Mouse (Mus musculus) embryonic facial prominence, embryonic 14.5 days (tissue): ENCODE data around the gene Dcun1d3. TPM values are rescaled to one million over a fixed set of nuclear protein-coding genes. Genes with fewer than 3 reads are reported as not detected.

ENCODE experiments used
- ATAC-seq: fragments of 200-750 bp; cut with Nextera tagmentation; 2 replicates; pipeline ENCODE4 v1.8.0; 2017; ENCODE audit warnings: low read depth, moderate number of reproducible peaks, moderate TSS enrichment
- DNase-seq: peaks from one replicate; pipeline ENCODE4 v3.0.0-alpha.2; 2015; ENCODE audit warnings: low spot score
- H3K27ac ChIP-seq: fragments of 300-500 bp; sonication (generic); replicated peaks from 2 replicates; pipeline ENCODE4 v1.5.1; 2014; ENCODE audit warnings: low read depth, mild to moderate bottlenecking, low read length, moderate library complexity
- H3K27me3 ChIP-seq: fragments of 300-500 bp; sonication (generic); replicated peaks from 2 replicates; pipeline ENCODE4 v1.6.1; 2014; ENCODE audit warnings: low read length; ENCODE audit not compliant: control insufficient read depth, insufficient read depth
- H3K36me3 ChIP-seq: fragments of 300-500 bp; sonication (generic); 2 replicates; pipeline ENCODE4 v1.6.1; 2014; ENCODE audit warnings: low read length, mixed read lengths; ENCODE audit not compliant: control insufficient read depth, insufficient read depth
- H3K4me1 ChIP-seq: fragments of 300-500 bp; sonication (generic); 2 replicates; pipeline ENCODE4 v1.6.1; 2014; ENCODE audit warnings: antibody characterized with exemption, low read length; ENCODE audit not compliant: control insufficient read depth, insufficient read depth
- H3K4me2 ChIP-seq: fragments of 300-500 bp; sonication (generic); 2 replicates; pipeline ENCODE4 v1.6.1; 2014; ENCODE audit warnings: low read depth, mild to moderate bottlenecking, low read length, moderate library complexity, mixed read lengths
- H3K4me3 ChIP-seq: fragments of 300-500 bp; sonication (generic); 2 replicates; pipeline ENCODE4 v1.5.1; 2014; ENCODE audit warnings: low read depth, mild to moderate bottlenecking, low read length
- H3K9ac ChIP-seq: fragments of 300-500 bp; sonication (generic); 2 replicates; pipeline ENCODE4 v1.6.1; 2014; ENCODE audit warnings: low read depth, mild to moderate bottlenecking, low read length, moderate library complexity, mixed read lengths
- H3K9me3 ChIP-seq: fragments of 300-500 bp; sonication (generic); 2 replicates; pipeline ENCODE4 v1.6.1; 2016; ENCODE audit warnings: low read length; ENCODE audit not compliant: control insufficient read depth
- WGBS: fragments of 180-500 bp; shearing (Covaris S2); extraction: QIAGEN DNeasy Blood & Tissue Kit; methylation state at CpG from one replicate; pipeline ENCODE4 v1.1.7; 2014; 5-methylcytosine and 5-hydroxymethylcytosine counted together
- polyA plus RNA-seq: library from polyadenylated mRNA; unstranded; fragments of >200 nt; fragmentation: Nextera tagmentation; extraction: Ambion mirVana; gene quantifications from 2 replicates; pipeline ENCODE4 v1.2.1, GENCODE M21; 2014

The Dcun1d3 gene
- polyA plus RNA-seq, 1 experiment from 2014 or later: 7.5 TPM

DNA sequence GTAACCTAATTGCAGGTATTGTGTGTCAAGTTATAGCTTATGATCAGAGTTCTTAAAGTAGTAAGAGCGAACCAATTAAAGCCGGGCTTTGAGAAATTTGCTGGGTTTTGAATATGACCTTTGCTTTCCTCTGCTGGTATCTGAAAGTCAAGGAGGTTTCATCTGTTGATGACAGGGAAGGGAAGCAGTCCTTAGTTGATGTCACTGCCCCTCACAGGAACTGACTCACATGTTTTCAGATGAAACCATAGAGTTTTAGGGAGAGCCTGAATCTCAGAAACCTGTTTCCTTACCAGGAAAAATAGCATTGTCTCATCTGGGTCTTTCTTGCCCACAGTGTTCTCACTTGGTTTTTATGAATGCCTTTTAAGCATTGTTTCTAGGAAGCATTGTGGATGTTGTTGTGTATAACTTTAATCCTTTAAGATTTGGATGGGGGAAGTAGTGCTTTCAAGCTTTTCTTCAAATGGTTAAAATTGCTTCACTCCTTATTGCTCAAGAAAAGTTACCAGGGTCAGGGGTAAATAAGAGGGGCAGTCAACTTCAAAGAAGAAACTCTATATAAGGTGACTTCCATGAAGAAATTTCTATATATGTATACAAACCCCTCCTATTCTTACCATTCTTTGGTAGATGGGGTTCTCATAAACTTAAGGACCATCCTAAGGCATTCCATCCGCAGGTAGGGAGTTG is 10.6 kb upstream of the Dcun1d3 start:
- Histone ChIP-seq H3K27me3 (no peaks in the 10 kb centered on the region), H3K4me2 (no peak overlapping the region), H3K9ac (no peak overlapping the region), H3K9me3 (no peaks in the 10 kb centered on the region), H3K36me3 (no peaks in the 10 kb centered on the region), H3K4me3 (no peak overlapping the region), H3K27ac (no peak overlapping the region), H3K4me1 (no peaks in the 10 kb centered on the region)
- no peak for ATAC-seq
- DNase-seq: no peak
- 86% methylated on average over 3 of the region's 3 CpGs for WGBS

DNA sequence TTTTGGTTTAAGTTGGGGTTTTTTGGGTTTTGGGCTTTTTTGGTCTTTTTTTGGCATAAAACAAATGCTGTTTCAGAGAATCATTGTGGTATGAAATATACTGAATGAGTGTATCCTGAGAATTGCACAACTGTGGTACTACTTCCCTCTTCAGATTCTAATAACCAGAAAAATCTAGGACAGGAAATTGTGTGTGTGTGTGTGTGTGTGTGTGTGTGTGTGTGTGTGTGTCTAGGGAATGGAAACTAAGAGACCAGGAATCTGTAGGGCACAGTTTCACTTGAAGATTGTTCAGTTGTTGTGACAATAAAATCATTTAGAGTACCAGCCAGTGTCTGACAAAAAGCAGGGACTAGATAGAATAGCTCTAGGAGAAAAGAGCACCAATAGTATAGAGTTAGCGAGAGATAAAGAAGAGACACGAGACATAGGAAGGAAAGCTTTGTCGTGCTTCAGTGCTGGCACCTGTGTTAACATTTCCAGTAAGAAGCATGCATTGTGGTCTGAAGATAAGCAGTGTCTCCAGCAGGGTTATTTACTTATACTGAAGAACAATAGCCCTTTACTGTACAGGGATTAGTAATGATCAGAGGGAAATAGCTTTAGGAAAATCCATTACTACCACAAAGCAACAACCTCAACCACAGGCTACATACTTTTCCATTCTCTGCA is 3.4 kb upstream of the Dcun1d3 start:
- Histone ChIP-seq H3K36me3 (no peaks in the 10 kb centered on the region), H3K4me1 (peaks cover 10% of the 10 kb centered on the region), H3K4me2 (no peak overlapping the region), H3K27ac (no peak overlapping the region), H3K27me3 (no peaks in the 10 kb centered on the region), H3K4me3 (no peak overlapping the region), H3K9me3 (no peaks in the 10 kb centered on the region), H3K9ac (no peak overlapping the region)
- 72% methylated on average over 3 of the region's 3 CpGs for WGBS
- ATAC-seq (no peak), DNase-seq (no peak)

DNA sequence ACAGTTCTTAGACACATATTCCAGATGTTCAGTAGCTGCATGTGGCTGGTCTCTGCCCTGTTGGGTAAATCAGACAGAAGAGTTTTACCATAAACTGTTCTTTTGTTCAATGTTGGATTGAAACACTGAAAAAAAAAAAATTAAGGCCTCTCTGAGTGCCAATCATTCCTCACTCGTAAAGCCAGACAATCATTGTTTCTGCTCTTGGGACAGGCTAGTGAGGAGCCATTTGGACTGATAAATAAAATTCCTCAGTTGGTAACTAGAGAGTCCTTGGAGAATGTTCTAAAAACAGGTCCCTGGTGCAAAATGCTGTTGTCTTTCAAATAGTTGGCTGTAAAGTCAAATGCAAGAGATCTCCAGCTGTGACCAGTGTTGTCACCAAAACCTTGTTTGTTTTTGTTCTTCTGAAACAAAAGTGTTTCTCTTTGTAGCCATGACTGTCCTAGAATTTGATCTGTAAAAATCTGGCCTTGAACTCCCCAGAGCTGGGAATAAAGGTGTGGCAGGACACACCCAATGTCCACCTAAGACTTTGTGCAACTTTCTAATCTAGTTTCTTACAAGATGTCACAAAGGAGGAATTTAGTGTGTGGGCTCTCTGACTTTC is 2.3 kb upstream of the Dcun1d3 start:
- Histone ChIP-seq H3K4me1 (peaks cover 17% of the 10 kb centered on the region), H3K36me3 (no peaks in the 10 kb centered on the region), H3K9me3 (no peaks in the 10 kb centered on the region), H3K27me3 (no peaks in the 10 kb centered on the region), H3K27ac (no peak overlapping the region), H3K4me2 (no peak overlapping the region), H3K9ac (no peak overlapping the region), H3K4me3 (no peak overlapping the region)
- ATAC-seq (no peak), DNase-seq (no peak)
- WGBS: 51% methylated on average over 1 of the region's 1 CpGs

DNA sequence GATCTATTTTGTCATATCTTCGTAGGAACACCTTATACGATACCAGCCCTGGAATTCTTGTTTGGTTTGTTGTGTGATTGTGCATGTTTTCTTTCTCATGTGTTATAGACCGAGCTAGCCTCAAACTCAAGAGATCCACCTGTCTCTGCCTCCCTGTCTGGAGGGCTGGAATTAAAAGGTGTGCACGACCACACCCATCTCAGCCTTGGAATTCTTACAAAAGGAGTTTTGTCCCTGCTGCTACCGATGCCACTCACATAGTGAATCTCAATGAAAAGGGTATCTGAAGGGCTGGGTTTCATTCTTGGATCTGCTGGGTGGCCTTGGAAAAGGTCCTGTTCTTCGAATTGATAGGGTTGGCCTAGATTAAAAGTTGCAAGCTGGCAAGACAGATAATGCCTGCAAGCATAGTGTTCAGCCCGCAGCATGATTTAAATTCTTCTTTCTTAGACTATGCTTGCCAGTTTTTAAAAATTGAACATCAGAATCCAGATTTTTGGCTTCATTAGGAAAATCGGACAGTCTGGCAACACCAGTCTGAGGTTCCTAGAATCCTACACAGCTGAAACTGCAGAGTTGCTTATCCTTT is 1.5 kb upstream of the Dcun1d3 start:
- peaks cover 20% of the 10 kb centered on the region for H3K4me1 ChIP-seq
- no peak for DNase-seq
- no peak overlapping the region for H3K4me2 ChIP-seq
- H3K36me3 ChIP-seq: no peaks in the 10 kb centered on the region
- H3K4me3 ChIP-seq: no peak overlapping the region
- no peaks in the 10 kb centered on the region for H3K27me3 ChIP-seq
- no peak overlapping the region for H3K9ac ChIP-seq
- no peak for ATAC-seq
- no peaks in the 10 kb centered on the region for H3K9me3 ChIP-seq
- H3K27ac ChIP-seq: no peak overlapping the region
- 91% methylated on average over 8 of the region's 8 CpGs for WGBS

DNA sequence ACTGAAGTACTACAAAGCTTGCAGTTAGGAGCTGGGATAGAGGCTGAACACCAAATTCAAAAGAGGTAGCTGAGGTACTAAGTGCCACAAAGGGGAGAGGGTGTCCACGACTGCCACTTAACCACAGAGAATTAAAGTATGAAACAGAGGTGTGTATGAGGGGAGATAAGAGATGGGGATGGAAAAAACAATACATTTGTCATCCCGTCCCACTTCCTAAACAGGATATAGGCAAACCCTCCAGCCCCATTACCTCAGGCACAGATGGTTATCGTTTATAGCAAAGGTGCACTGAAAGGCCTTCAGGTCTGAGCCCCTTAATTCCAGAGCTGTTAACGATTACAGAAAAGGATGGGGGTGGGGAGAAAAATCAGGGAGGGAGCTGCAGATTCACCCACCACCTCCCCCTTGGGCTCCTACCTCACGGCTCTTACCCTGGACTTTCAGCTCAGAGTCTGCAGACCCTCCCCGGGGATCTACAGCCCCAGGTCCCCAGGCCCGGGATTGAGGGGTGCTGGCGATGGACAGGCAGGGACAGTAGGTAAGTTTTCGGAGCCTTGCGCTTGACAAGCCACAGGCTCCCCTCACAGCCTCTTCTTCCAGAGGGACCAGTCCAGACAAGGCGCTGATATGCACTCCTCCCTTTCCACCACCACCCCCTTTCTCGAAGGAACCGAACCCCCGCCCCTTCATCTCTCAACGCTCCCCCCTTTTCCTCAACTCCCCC is 1.1 kb downstream of the Dcun1d3 start:
- peak overlapping the region; percentile 61 for H3K4me3 ChIP-seq
- DNase-seq: no peak
- peak overlapping the region; percentile 94 for H3K27ac ChIP-seq
- peak overlapping the region; percentile 85 for H3K4me2 ChIP-seq
- under 1% methylated on average over 15 of the region's 15 CpGs for WGBS
- H3K4me1 ChIP-seq: peaks cover 20% of the 10 kb centered on the region
- H3K9ac ChIP-seq: peak overlapping the region; percentile 80
- peak; percentile 48; the same call in 1 of the 2 replicates for ATAC-seq
- H3K9me3 ChIP-seq: no peaks in the 10 kb centered on the region
- H3K36me3 ChIP-seq: no peaks in the 10 kb centered on the region
- no peaks in the 10 kb centered on the region for H3K27me3 ChIP-seq

DNA sequence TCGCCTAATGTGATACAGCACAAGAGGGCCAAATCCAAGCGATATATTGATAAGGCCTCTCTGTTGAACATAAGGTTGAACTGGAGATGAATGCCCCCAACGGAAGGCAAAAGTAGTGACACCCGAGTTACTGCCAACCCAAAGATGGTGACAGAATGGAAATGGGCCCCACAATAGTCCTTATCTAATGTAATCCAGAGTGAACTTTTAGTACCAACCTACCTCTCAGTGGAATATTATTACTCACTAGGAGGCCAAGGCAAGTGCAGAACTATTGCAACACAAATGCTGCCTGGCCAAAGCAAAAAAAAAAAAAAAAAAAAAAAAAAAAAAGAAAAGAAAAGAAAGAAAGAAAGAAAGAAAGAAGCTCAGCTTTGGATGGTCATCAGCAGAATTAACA is 3.4 kb downstream of the Dcun1d3 start:
- H3K27ac ChIP-seq: no peak overlapping the region
- no peak overlapping the region for H3K9ac ChIP-seq
- no peaks in the 10 kb centered on the region for H3K36me3 ChIP-seq
- ATAC-seq (no peak), DNase-seq (no peak)
- H3K27me3 ChIP-seq: no peaks in the 10 kb centered on the region
- 91% methylated on average over 4 of the region's 4 CpGs for WGBS
- no peaks in the 10 kb centered on the region for H3K9me3 ChIP-seq
- H3K4me3 ChIP-seq: no peak overlapping the region
- no peak overlapping the region for H3K4me2 ChIP-seq
- H3K4me1 ChIP-seq: peaks cover 20% of the 10 kb centered on the region

DNA sequence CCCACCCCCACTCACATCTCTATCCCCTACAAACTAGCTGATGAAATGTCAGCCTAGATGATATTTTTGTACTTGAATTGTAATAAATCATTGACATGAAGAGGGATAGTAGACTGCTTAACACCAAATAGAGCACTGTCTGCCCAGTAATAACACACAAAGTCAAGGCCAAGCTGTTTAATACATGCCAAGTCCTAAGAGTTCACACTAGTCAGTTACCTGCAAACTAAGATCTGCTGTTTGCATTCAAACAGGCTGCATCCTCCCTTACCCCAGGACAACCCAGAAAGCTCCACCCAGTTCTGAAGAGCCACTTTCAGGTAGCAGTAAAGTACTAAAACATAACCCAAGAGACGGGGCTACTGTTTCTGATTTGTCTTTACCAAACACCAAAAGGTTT is 3.9 kb downstream of the Dcun1d3 start:
- no peaks in the 10 kb centered on the region for H3K9me3 ChIP-seq
- no peak overlapping the region for H3K4me2 ChIP-seq
- H3K27ac ChIP-seq: no peak overlapping the region
- no peaks in the 10 kb centered on the region for H3K36me3 ChIP-seq
- DNase-seq (no peak), ATAC-seq (no peak)
- peaks cover 20% of the 10 kb centered on the region for H3K4me1 ChIP-seq
- H3K9ac ChIP-seq: no peak overlapping the region
- no peaks in the 10 kb centered on the region for H3K27me3 ChIP-seq
- H3K4me3 ChIP-seq: no peak overlapping the region
- WGBS: 86% methylated on average over 1 of the region's 1 CpGs

DNA sequence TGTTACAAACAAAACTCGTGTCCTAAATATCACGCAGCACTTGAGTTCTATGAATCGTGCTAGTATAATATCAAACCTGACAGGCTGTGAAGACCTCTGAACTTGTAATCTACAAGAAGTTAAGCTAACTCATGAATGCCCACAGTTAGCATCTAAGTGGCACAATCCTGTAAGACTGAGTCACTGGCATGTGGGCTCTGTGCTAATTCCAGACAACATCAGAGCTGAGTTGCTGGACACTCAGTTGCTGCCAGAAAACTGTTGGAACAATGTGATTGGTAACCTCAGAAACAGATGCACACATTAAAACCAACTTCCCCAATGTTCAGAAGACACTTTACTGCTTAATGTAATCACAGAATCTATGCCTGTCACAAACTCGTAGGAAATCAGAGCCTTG is 8.2 kb downstream of the Dcun1d3 start:
- no peaks in the 10 kb centered on the region for H3K9me3 ChIP-seq
- WGBS: 92% methylated on average over 4 of the region's 4 CpGs
- H3K4me3 ChIP-seq: no peak overlapping the region
- no peaks in the 10 kb centered on the region; the same call in 1 of the 2 replicates for H3K4me1 ChIP-seq
- 0 out of 2 replicates have a peak, but pooled peaks cover 4% of the 10 kb centered on the region for H3K36me3 ChIP-seq
- H3K4me2 ChIP-seq: no peak overlapping the region
- H3K9ac ChIP-seq: no peak overlapping the region
- H3K27me3 ChIP-seq: no peaks in the 10 kb centered on the region
- ATAC-seq (no peak), DNase-seq (no peak)
- H3K27ac ChIP-seq: no peak overlapping the region
